Mouse (Mus musculus) kidney, embryonic 16.5 days (tissue): ENCODE results near the gene Pdpr. TPM values are rescaled to one million over a fixed set of nuclear protein-coding genes. Genes with fewer than 3 reads are reported as not detected.
"Not testable (repeated sequence)": the region's sequence is repeated elsewhere in the genome, so short reads cannot be mapped to it uniquely, and the experiment has no call there.

Source experiments
- ATAC-seq: fragments of 200-750 bp; cut with Nextera tagmentation; 2 replicates; pipeline ENCODE4 v1.8.0; 2017; ENCODE audit warnings: moderate TSS enrichment; ENCODE audit not compliant: low FRiP score, low TSS enrichment
- H3K27ac ChIP-seq: fragments of 300-500 bp; sonication (generic); 2 replicates; pipeline ENCODE4 v1.5.1; 2014; ENCODE audit warnings: low read length
- H3K27me3 ChIP-seq: fragments of 300-500 bp; sonication (generic); 2 replicates; pipeline ENCODE4 v1.6.1; 2014; ENCODE audit warnings: low read length, control low read depth, mixed read lengths; ENCODE audit not compliant: insufficient read depth
- H3K36me3 ChIP-seq: fragments of 300-500 bp; sonication (generic); 2 replicates; pipeline ENCODE4 v1.6.1; 2014; ENCODE audit warnings: low read length, control low read depth, mixed read lengths; ENCODE audit not compliant: insufficient read depth
- H3K4me1 ChIP-seq: fragments of 300-500 bp; sonication (generic); 2 replicates; pipeline ENCODE4 v1.6.1; 2014; ENCODE audit warnings: low read length, control low read depth, mixed read lengths; ENCODE audit not compliant: insufficient read depth
- H3K4me2 ChIP-seq: fragments of 300-500 bp; sonication (generic); replicated peaks from 2 replicates; pipeline ENCODE4 v1.6.1; 2014; ENCODE audit warnings: low read depth, low read length
- H3K4me3 ChIP-seq: fragments of 300-500 bp; sonication (generic); 2 replicates; pipeline ENCODE4 v1.5.1; 2014; ENCODE audit warnings: mild to moderate bottlenecking, low read length
- H3K9ac ChIP-seq: fragments of 300-500 bp; sonication (generic); replicated peaks from 2 replicates; pipeline ENCODE4 v1.6.1; 2014; ENCODE audit warnings: low read length
- H3K9me3 ChIP-seq: fragments of 300-500 bp; sonication (generic); 2 replicates; pipeline ENCODE4 v1.6.1; 2016; ENCODE audit warnings: low read length, control low read depth
- WGBS: fragments of 180-500 bp; shearing (Covaris S2); extraction: QIAGEN DNeasy Blood & Tissue Kit; methylation state at CpG from one replicate; pipeline ENCODE4 v1.1.7; 2014; 5-methylcytosine and 5-hydroxymethylcytosine counted together
- polyA plus RNA-seq: library from polyadenylated mRNA; unstranded; fragments of >200 nt; fragmentation: Nextera tagmentation; extraction: Ambion mirVana; gene quantifications from 2 replicates; pipeline ENCODE4 v1.2.1, GENCODE M21; 2015

Gene Pdpr
- polyA plus RNA-seq, 1 experiment from 2014 or later: 10.5 TPM

DNA sequence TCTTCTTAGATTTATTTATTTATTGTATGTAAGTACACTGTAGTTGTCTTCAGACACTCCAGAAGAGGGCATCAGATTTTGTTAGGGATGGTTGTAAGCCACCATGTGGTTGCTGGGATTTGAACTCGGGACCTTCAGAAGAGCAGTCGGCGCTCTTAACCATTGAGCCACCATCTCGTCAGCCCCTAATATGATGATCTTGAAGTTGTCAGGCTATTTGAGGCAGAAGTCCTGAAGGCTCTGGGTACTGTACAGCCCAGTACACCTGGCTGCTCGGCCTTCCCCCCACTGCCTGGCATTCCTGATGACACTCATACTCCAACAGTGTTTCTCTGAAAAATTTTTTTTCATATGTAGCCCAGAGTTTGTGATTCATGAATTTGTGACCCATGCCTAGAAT, 10.5 kb upstream of the Pdpr start:
- H3K9ac ChIP-seq, H3K4me3 ChIP-seq, ATAC-seq, H3K36me3 ChIP-seq, H3K9me3 ChIP-seq, H3K27ac ChIP-seq, H3K27me3 ChIP-seq, H3K4me2 ChIP-seq: not testable (repeated sequence)
- peaks cover 23% of the 10 kb centered on the region for H3K4me1 ChIP-seq
- 92% methylated on average over 5 of the region's 5 CpGs for WGBS

DNA sequence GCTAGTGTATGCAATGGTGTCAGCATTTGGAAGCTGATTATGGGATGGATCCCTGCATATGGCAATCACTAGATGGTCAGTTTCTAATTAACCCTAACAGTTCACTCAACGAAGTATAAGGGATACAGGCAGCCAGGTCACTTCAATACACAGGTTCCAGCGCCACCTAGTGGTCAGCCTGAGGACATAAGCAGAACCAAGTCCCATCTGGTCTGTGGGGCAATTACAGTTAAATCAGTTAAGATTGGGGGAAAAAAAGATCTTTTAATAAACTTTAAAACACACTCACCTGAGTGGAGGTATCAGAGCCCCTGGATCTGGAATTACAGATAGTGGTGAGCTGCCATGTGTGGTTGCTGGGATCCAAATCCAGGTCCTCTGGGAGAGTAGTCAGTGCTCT, 4.3 kb upstream of the Pdpr start:
- Histone ChIP-seq H3K9me3 (no peaks in the 10 kb centered on the region), H3K4me2 (no peak overlapping the region), H3K4me3 (no peak overlapping the region), H3K36me3 (no peaks in the 10 kb centered on the region), H3K4me1 (0 out of 2 replicates have a peak, but pooled peaks cover 4% of the 10 kb centered on the region), H3K27ac (no peak overlapping the region), H3K27me3 (no peaks in the 10 kb centered on the region), H3K9ac (no peak overlapping the region)
- no peak for ATAC-seq
- WGBS: 0% methylated on average over 2 of the region's 2 CpGs

- Histone ChIP-seq H3K9ac (no peak overlapping the region), H3K27me3 (no peaks in the 10 kb centered on the region), H3K9me3 (no peaks in the 10 kb centered on the region), H3K4me1 (peaks cover 15% of the 10 kb centered on the region; the same call in 1 of the 2 replicates), H3K27ac (no peak overlapping the region), H3K4me3 (no peak overlapping the region), H3K36me3 (no peaks in the 10 kb centered on the region), H3K4me2 (no peak overlapping the region)
- no peak for ATAC-seq
- 76% methylated on average over 7 of the region's 7 CpGs for WGBS
Observed at GRCm38 (mm10) chr8:111091706-111092105, 2.7 kb upstream of the Pdpr start.

DNA sequence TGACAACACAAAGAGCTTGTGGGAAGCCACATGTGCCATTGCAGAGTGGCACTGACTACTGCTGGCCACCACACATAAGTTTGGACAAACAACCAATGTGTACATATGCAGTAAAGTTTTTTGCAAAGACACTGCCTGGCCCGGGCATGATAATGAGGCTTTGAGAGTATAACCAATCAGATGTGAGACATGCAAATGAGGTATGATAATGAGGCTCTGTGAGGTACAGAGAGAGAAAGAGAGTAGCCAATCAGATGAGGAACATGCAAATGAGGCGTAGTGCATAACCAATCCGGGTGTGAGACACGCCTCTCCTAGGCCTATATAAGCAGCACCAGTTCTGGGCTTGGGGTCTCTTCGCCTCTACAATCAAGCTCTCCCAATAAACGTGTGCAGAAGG, 2.1 kb upstream of the Pdpr start, which contains the start of gene Clec18a:
Gene Clec18a, minus strand, starts transcription at position 101 of the 400 bp plus-strand sequence.
- not testable (repeated sequence) for H3K27me3 ChIP-seq, H3K9me3 ChIP-seq, H3K9ac ChIP-seq, H3K4me2 ChIP-seq, H3K36me3 ChIP-seq, ATAC-seq, H3K4me3 ChIP-seq, H3K27ac ChIP-seq
- WGBS: 98% methylated on average over 5 of the region's 6 CpGs
- H3K4me1 ChIP-seq: peaks cover 15% of the 10 kb centered on the region; the same call in 1 of the 2 replicates

DNA sequence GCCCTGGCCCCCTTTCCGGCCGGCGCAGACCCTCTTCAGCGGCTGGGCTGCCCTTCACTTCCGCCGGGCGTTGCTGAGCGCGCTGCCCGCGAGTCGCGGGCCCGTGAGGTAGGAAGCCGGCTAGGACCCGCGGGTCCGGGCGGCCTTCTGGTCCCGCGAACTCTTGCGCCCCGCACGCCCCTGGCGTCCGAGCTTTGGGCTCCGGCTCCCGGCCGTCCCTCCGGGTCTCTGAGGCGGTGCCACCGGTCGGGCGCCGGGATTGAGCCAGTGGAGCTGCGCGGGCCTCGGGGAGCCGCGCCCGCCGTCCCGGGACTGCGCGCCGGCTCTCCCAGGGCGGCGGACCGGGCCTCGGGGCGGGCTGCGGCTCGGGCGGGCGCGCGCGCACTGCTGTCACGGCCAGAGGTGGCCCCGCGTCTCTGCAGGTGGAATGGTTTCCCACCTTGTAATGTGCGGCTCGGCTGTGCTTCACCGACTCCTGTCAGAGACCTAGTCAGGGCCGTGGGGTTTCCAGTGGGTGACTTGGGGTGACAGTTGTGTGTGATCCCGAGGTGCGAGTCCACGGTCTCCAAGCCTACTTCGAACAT, 381 bp downstream of the Pdpr start:
- Histone ChIP-seq H3K4me3 (peak overlapping the region; percentile 69), H3K4me2 (peak overlapping the region; percentile 87), H3K9ac (peak overlapping the region; percentile 57), H3K4me1 (peaks cover 15% of the 10 kb centered on the region; the same call in 1 of the 2 replicates)
- not testable (repeated sequence) for H3K9me3 ChIP-seq, H3K36me3 ChIP-seq, H3K27ac ChIP-seq, H3K27me3 ChIP-seq
- WGBS: under 1% methylated on average over 56 of the region's 69 CpGs
- ATAC-seq: peak; percentile 54

GRCm38 (mm10) chr8:111114891-111115290, 20.5 kb downstream of the Pdpr start:
- no peak for ATAC-seq
- H3K9ac ChIP-seq: no peak overlapping the region
- H3K36me3 ChIP-seq: peaks cover 33% of the 10 kb centered on the region
- H3K4me1 ChIP-seq: no peaks in the 10 kb centered on the region
- WGBS: 93% methylated on average over 5 of the region's 5 CpGs
- H3K9me3 ChIP-seq: no peaks in the 10 kb centered on the region
- H3K4me3 ChIP-seq: no peak overlapping the region
- no peaks in the 10 kb centered on the region for H3K27me3 ChIP-seq
- H3K27ac ChIP-seq: no peak overlapping the region
- no peak overlapping the region for H3K4me2 ChIP-seq

DNA sequence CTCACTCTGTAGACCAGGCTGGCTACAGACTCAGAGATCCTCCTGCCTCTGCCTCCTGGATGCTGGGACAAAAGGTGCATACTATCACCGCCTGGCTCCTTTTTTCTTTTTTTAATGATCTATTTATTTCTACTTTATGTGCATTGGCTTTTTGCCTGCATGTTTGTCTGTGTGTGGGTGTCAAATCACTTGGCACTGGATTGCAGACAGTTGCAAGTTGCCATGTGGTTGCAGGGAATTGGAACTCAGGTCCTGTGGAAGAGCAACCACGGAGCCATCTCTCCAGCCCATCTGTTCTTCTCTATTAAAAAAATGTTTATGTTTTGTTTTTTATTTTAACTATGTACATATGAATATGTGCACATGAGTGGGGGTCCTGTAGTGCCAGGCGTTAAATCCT, 25.1 kb downstream of the Pdpr start:
- Histone ChIP-seq H3K4me1 (no peaks in the 10 kb centered on the region), H3K9ac (no peak overlapping the region), H3K9me3 (no peaks in the 10 kb centered on the region), H3K27me3 (no peaks in the 10 kb centered on the region), H3K4me2 (no peak overlapping the region), H3K4me3 (no peak overlapping the region), H3K27ac (no peak overlapping the region), H3K36me3 (peaks cover 46% of the 10 kb centered on the region)
- WGBS: 91% methylated on average over 3 of the region's 3 CpGs
- ATAC-seq: no peak

GRCm38 (mm10) chr8:111130756-111131155, 36.3 kb downstream of the Pdpr start:
- Histone ChIP-seq H3K4me2 (no peak overlapping the region), H3K9me3 (no peaks in the 10 kb centered on the region), H3K27ac (no peak overlapping the region), H3K4me3 (no peak overlapping the region), H3K4me1 (no peaks in the 10 kb centered on the region), H3K9ac (no peak overlapping the region), H3K36me3 (peaks cover 31% of the 10 kb centered on the region), H3K27me3 (no peaks in the 10 kb centered on the region)
- no peak for ATAC-seq
- WGBS: 96% methylated on average over 2 of the region's 2 CpGs

- Histone ChIP-seq H3K4me1 (peaks cover 11% of the 10 kb centered on the region; the same call in 1 of the 2 replicates), H3K9ac (no peak overlapping the region), H3K36me3 (peaks cover 9% of the 10 kb centered on the region; the same call in 1 of the 2 replicates), H3K4me2 (no peak overlapping the region), H3K9me3 (no peaks in the 10 kb centered on the region), H3K27ac (no peak overlapping the region), H3K27me3 (no peaks in the 10 kb centered on the region), H3K4me3 (no peak overlapping the region)
- ATAC-seq: no peak
Observed at GRCm38 (mm10) chr8:111142521-111142920, 48.1 kb downstream of the Pdpr start.

GRCm38 (mm10) chr8:111144901-111145459, 50.5 kb downstream of the Pdpr start:
- H3K36me3 ChIP-seq, H3K9me3 ChIP-seq, H3K27me3 ChIP-seq: not testable (repeated sequence)
- under 1% methylated on average over 40 of the region's 63 CpGs for WGBS
- Histone ChIP-seq H3K9ac (peak overlapping the region; percentile 71), H3K4me2 (peak overlapping the region; percentile 73), H3K4me1 (peaks cover 11% of the 10 kb centered on the region; the same call in 1 of the 2 replicates), H3K4me3 (peak overlapping the region; percentile 72), H3K27ac (0 out of 2 replicates have a peak overlapping the region, but pooled peaks have one; percentile 14)
- ATAC-seq: peak; percentile 73
